Mouse (Mus musculus) cerebellum, adult 9-11 months (tissue): ENCODE data around the gene Trio.
"Not testable (repeated sequence)": the region's sequence is repeated elsewhere in the genome, so short reads cannot be mapped to it uniquely, and the experiment has no call there.

Experiments used
- DNase-seq: peaks from one replicate; pipeline ENCODE4 v3.0.0; 2022

Gene Trio

GRCm38 (mm10) chr15:27872286-27872685 lies 153.4 kb downstream of the Trio start:
- no peak for DNase-seq

GRCm38 (mm10) chr15:27871708-27872107 lies 153.9 kb downstream of the Trio start:
- no peak for DNase-seq

DNA sequence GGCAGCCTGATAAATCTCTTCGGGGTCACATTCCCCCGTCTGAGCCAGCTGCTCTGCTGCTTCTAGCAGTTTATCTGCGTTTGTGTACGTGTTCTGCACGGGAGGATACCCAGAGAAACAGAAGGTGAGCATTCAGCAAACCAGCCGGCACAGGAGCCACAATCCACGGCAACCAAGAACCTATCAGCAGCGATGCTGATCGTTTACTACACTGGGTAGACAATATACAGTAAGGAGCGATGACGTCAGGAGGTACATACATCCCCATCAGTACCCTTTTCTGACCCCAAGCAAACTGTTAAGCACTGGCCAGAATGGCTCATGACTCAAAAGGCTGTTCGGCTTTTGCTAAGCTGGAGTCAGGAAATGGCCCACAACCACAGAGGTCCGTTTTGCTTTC lies 154.4 kb downstream of the Trio start:
- no peak for DNase-seq

GRCm38 (mm10) chr15:27869001-27869400 lies 156.6 kb downstream of the Trio start:
- peak; percentile 46 for DNase-seq

GRCm38 (mm10) chr15:27867831-27868230 lies 157.8 kb downstream of the Trio start:
- DNase-seq = no peak

- DNase-seq = no peak
Observed at GRCm38 (mm10) chr15:27866471-27866870, 159.2 kb downstream of the Trio start.

- peak; percentile 25 for DNase-seq
Observed at GRCm38 (mm10) chr15:27866053-27866452, 159.6 kb downstream of the Trio start.

GRCm38 (mm10) chr15:27864397-27864796 lies 161.3 kb downstream of the Trio start:
- no peak for DNase-seq

- no peak for DNase-seq
Observed at GRCm38 (mm10) chr15:27862949-27863348, 162.7 kb downstream of the Trio start.

- no peak for DNase-seq
Observed at GRCm38 (mm10) chr15:27860439-27860838, 165.2 kb downstream of the Trio start.

DNA sequence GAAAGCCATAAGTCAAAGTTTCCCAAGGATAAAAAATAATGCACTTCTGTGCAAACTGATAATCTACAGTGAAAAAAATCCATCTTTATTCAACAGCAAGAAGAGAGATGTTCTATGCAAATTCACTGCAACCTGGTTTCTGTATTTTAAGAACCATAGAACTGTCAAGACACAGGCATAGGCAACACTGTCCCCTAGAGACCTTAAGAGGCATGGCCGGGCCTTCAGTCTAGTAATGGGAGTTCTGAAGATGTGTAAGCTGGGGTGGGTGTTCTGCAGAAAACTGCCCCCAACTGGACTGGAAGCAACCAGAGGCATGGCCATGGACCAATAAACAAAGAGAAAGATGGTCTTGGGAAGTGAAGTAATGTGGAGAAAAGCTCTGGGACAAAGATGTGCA lies 166.1 kb downstream of the Trio start:
- DNase-seq = no peak

- DNase-seq = no peak
Observed at GRCm38 (mm10) chr15:27859115-27859514, 166.5 kb downstream of the Trio start.

DNA sequence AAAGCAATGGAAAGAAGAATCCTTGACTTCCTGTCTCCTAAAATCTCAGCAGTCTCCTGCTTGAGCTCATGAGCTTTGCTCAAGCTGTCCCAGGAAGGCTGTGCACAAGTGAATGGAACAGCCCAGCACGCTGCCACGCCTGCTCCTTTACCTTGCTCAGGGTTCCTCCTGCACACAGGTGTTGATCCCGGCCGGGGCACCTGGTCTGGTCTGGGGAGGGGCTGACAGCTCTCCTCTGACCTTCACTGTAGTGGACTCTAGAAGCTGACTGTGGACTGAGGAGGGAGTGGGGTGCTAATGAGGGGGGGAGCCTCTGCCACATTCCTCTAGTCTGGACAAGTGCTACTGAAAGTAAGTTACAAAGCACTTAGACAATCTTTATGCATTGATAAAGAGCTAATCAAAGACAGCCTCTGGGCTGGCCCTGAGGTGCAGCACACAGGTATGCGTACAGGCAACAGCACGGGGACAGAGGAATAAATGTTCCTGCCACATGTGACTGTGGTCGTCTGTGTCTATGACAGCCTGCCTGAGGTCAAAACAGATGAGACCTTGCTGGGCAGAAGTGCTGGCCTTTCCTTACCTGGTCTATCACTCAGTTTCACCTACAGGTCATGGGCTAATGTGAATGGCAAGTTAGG lies 167.3 kb downstream of the Trio start:
- no peak for DNase-seq

DNA sequence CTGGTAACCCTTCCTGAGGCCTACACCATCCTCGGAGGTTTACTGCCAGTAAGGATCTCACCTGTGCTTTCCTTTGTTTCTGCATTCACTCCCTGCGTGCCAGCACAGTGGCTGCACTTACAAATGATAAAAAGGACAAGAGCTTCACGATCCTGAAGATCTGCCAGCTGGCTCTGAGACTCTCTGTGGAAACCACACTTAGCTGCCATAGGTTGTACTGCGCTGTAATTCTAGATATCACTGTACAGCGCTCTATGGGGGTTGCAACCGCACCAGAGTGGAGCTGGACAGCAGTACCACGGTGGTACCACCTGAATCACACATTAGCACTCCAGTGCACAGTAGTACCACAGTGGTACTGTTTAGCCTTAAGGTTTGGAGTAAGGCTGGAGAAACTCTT lies 168.4 kb downstream of the Trio start:
- DNase-seq = no peak

DNA sequence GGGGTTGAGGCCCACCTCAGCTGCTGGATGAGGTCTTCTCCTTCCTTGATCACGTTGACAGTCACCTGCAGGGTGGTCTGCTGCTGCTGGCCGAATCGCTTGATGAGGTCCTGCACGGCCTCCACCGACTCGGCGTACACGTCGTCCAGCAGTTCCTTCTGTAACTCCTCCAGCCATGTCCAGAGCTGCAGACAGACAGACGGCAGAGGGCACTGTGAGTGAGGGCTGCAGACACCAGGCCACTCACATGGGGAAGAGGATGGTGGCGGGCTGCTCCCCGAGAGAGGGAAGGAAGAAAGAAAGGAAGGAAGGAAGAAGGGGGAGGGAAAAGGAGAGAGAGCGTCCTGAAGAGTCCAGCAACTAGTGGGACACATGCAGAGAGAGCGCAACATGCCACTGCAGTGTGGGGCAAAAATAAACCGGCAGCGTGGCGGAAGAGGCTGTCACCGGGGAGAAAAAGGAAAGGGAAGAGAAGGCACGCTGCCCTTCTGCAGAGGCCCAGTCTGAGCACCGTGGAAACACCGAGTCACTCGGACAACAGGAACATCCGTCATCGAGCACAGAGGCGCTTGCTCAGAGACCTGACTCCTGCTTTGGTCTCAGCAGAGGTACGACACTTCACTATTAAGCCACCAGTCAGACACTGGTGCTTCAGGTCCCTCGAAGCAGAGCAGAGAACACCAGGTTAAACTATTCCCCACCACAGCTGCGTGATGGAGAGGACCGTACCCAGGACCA lies 169.4 kb downstream of the Trio start:
- DNase-seq = no peak

DNA sequence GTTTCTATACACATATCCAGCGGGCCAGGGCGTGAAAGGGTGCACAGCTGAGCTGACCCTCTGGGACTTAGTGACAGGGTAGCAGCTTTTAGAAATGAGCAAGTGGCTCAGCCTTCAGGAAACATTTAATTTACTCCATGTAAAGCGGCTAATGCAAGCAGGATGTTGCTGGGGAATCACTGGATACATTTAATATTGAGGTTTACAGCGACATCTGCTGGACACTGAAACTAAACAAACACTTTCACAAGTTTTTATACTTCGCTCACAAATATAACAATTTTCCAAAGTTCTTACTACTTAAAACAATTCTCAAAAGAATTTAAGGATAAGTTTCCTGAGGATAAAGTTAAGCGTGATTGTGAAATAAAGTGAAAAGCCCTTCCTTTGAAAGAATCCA lies 174.3 kb downstream of the Trio start:
- DNase-seq = no peak

DNA sequence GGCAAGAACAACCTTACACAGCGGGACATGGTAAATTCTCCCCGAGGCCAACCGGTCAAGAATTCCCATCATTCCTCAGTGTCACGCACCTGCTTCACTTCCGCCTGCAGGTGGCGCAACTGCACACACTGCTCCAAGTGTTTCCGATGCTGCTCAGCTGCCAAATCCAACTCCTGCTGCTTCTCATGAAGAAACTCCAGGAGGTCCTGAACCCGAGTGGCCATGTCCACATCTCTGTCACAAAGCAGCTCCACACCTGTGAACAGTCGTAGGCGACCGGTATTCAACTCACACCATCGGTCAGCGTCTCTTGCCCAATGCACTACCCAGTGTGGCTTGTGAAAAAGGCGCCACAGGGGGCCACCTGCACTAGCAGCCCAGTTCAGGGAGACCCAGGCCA lies 174.7 kb downstream of the Trio start:
- DNase-seq = peak; percentile 47

- no peak for DNase-seq
Observed at GRCm38 (mm10) chr15:27849910-27850309, 175.7 kb downstream of the Trio start.

- no peak for DNase-seq
Observed at GRCm38 (mm10) chr15:27841696-27842095, 184.0 kb downstream of the Trio start.

- no peak for DNase-seq
Observed at GRCm38 (mm10) chr15:27840579-27840978, 185.1 kb downstream of the Trio start.

DNA sequence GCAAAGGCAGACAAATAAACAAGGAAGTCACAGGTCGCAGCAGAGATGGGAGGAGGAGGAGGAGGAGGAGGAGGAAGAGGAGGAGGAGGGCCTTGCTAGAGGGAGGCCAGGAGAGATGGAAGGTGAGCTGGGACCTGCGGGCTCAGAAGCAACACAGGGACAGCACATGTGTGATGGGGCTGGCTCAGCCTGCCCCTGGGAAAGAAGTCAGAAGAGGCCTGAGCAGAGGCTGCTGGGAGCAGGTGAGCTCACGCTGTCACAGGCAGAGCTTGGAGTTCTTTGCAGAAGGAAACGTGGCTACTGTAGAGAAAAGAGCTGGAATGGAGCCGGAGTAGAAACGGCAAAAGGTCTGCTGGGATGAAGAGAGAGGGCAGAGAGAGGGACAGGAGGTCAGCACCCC lies 185.5 kb downstream of the Trio start:
- no peak for DNase-seq

GRCm38 (mm10) chr15:27831646-27832045 lies 194.0 kb downstream of the Trio start:
- no peak for DNase-seq

- DNase-seq = not testable (repeated sequence)
Observed at GRCm38 (mm10) chr15:27827871-27828270, 197.8 kb downstream of the Trio start.

DNA sequence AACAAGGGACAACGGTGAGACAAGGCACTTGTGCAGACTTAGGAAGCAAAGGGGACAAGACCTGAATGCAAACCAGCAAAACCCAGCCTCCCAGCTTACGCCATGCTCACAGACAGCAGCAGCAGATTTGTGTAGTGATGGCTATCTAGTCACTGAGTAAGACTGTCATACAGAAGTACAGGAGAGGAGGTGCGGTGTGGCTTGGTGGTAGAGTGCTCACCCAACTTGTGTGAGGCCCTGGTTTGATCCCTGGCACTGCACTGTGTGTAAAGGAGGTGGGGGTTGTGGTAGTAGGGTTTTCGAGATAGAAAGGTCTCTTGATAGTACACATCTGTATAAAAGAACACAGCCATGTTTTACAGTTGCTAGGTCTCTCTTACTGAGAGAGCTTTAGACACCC lies 198.8 kb downstream of the Trio start:
- DNase-seq = no peak
